Mouse (Mus musculus): ENCODE data around the gene Polr3c. TPM values are rescaled to one million over a fixed set of nuclear protein-coding genes. Genes with fewer than 3 reads are reported as not detected.
A peak's percentile ranks its signal among the peaks of the same experiment; 100 is the strongest.

Gene Polr3c
- polyA plus RNA-seq, 2 experiments = 26.3 to 40.5 TPM

DNA sequence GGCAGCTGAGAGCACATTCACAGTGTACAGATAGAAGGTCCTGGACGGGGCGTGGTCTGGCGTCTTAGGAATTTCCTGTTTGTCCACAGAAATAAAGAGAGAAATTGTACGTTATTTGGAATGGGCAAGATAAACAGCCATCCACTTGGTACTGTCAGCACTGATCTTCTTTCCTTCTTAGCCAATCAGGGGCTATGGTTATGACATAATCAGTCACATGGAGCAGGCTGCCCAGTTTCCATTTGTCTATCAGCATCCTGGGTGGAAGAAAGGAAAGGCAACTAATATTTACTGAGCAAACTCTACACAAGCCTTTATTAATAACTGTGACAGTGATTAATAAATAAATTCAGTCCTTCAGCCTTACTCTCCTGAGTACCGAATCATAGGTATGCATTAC lies 13.1 kb downstream of the Polr3c start:
- Histone ChIP-seq H3K9ac (ENCODE audit: low read depth, low read length, severe bottlenecking) (no peak overlapping the region), H3K9me3 (ENCODE audit: control insufficient read depth, low read length) (no peaks in the 10 kb centered on the region), H3K27ac (replicated peaks; ENCODE audit: low read depth, low read length) (no peak overlapping the region), H3K27me3 (ENCODE audit: control insufficient read depth, insufficient read depth, low read length) (no peaks in the 10 kb centered on the region), H3K4me3 (replicated peaks; ENCODE audit: low read length) (no peak overlapping the region), H3K4me1 (ENCODE audit: control insufficient read depth, insufficient read depth, low read length) (no peaks in the 10 kb centered on the region), H3K4me2 (replicated peaks; ENCODE audit: low read depth, low read length, severe bottlenecking) (no peak overlapping the region), H3K36me3 (ENCODE audit: control insufficient read depth, insufficient read depth, low read length) (peaks cover 77% of the 10 kb centered on the region)
- TF ChIP-seq POLR2A (IDR thresholded peaks at IDR 0.05; ENCODE audit: borderline replicate concordance, extremely low read depth, insufficient read depth, insufficient read length) = no peak
- 90% methylated on average over 5 of the region's 5 CpGs for WGBS
- DNase-seq (ENCODE audit: low spot score) (no peak), ATAC-seq (ENCODE audit: low FRiP score, low read depth) (no peak)

- 53% methylated on average over 2 of the region's 2 CpGs for WGBS
- DNase-seq (ENCODE audit: low spot score) = no peak
These were observed 18.8 kb downstream of the Polr3c start for GRCm38 (mm10) chr3:96708684-96709064.

DNA sequence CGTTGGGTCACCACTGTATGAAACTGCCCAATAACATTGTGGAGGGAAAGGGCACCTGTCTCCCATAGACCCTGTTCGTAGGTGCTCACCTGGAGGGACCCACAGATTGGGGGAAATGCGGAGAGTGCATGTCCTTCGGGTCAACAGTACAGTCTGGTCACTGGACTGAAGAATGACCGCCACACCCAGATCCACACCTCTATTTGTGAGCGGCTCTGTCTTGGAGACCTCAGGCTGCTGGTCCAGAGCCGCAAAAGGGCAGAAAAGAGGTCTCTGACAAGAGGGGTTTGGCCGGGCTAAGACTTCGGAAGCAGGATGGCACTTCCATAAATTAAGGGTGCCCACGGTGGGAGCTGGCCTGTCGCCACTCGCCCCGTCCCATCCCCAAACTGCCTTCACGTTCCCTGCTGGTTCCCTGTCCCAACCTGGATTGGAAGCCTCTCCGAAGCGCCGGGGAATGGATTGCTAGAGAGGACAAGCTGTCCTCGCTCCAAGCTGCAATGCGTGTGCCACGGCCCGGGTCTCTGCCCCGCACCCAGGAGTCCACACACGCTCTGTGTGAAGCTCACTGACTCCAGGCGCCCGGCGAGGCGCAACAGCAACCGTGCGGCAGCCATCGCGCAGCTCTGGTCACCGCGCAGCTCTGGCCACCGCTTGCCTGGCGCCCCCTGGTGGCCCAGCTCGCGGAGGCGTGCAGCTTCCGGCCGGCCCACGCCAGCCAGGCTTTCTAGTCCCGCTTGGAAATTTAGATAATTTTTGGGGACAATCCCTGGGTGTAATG lies 19.3 kb downstream of the Polr3c start, which contains the start of gene Nudt17:
Gene Nudt17, minus strand, starts transcription at position 660 of the 781 bp plus-strand sequence.
- Histone ChIP-seq H3K9me3 (ENCODE audit: control insufficient read depth, low read length) (no peaks in the 10 kb centered on the region), H3K4me3 (replicated peaks; ENCODE audit: low read length) (peak within 1 kb of the TSS; percentile 51), H3K4me1 (ENCODE audit: control insufficient read depth, insufficient read depth, low read length) (no peaks in the 10 kb centered on the region; the same call in 1 of the 2 replicates), H3K9ac (ENCODE audit: low read depth, low read length, severe bottlenecking) (peak within 1 kb of the TSS; percentile 72), H3K27ac (replicated peaks; ENCODE audit: low read depth, low read length) (no peak within 1 kb of the TSS), H3K36me3 (ENCODE audit: control insufficient read depth, insufficient read depth, low read length) (peaks cover 56% of the 10 kb centered on the region), H3K4me2 (replicated peaks; ENCODE audit: low read depth, low read length, severe bottlenecking) (peak within 1 kb of the TSS; percentile 95), H3K27me3 (ENCODE audit: control insufficient read depth, insufficient read depth, low read length) (no peaks in the 10 kb centered on the region)
- ATAC-seq (ENCODE audit: low FRiP score, low read depth) = peak; percentile 89
- 5% methylated on average over 40 of the region's 42 CpGs for WGBS
- peak; percentile 81 for DNase-seq (ENCODE audit: low spot score)
- TF ChIP-seq POLR2A (IDR thresholded peaks at IDR 0.05; ENCODE audit: borderline replicate concordance, extremely low read depth, insufficient read depth, insufficient read length) = 0 out of 2 replicates have a peak, but pooled peaks have one; percentile 29

More at GRCm38 (mm10) chr3:96708684-96709064, 18.8 kb downstream of the Polr3c start:
- H3K27me3 ChIP-seq (ENCODE audit: control insufficient read depth, insufficient read depth, low read length) = no peaks in the 10 kb centered on the region
- H3K4me1 ChIP-seq (ENCODE audit: control insufficient read depth, insufficient read depth, low read length) = no peaks in the 10 kb centered on the region; the same call in 1 of the 2 replicates
- H3K27ac ChIP-seq (replicated peaks; ENCODE audit: low read depth, low read length) = no peak overlapping the region
- no peaks in the 10 kb centered on the region for H3K9me3 ChIP-seq (ENCODE audit: control insufficient read depth, low read length)
- H3K36me3 ChIP-seq (ENCODE audit: control insufficient read depth, insufficient read depth, low read length) = peaks cover 56% of the 10 kb centered on the region
- peak; percentile 8; the same call in 1 of the 2 replicates for ATAC-seq (ENCODE audit: low FRiP score, low read depth)
- H3K4me2 ChIP-seq (replicated peaks; ENCODE audit: low read depth, low read length, severe bottlenecking) = 0 out of 2 replicates have a peak overlapping the region, but pooled peaks have one; percentile 95
- no peak overlapping the region for H3K9ac ChIP-seq (ENCODE audit: low read depth, low read length, severe bottlenecking)
- no peak for TF ChIP-seq POLR2A (IDR thresholded peaks at IDR 0.05; ENCODE audit: borderline replicate concordance, extremely low read depth, insufficient read depth, insufficient read length)
- no peak overlapping the region for H3K4me3 ChIP-seq (replicated peaks; ENCODE audit: low read length)

DNA sequence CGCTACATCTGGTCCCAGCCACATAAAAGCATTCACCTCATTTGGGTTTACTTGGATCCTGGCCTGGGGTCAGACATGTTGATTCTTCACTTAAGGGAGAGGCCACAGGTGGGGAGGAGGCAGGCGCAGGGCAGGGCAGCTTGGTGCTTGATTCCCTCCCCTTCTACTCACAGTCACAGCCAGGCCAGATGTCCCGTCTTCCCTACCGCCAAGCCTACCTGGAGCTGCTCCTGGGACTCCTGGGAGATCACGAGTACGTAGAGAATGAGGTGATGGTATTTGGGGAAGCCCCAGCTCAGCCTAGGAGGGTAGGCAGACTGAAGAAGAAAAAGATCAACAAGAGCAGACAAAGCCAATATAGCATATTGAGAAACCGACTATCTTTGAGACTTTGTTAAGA lies 20.4 kb downstream of the Polr3c start:
- ATAC-seq (ENCODE audit: low FRiP score, low read depth) (no peak), DNase-seq (ENCODE audit: low spot score) (no peak)
- H3K9me3 ChIP-seq (ENCODE audit: control insufficient read depth, low read length) = no peaks in the 10 kb centered on the region
- H3K4me1 ChIP-seq (ENCODE audit: control insufficient read depth, insufficient read depth, low read length) = no peaks in the 10 kb centered on the region; the same call in 1 of the 2 replicates
- H3K4me2 ChIP-seq (replicated peaks; ENCODE audit: low read depth, low read length, severe bottlenecking) = no peak overlapping the region
- H3K27ac ChIP-seq (replicated peaks; ENCODE audit: low read depth, low read length) = no peak overlapping the region
- H3K36me3 ChIP-seq (ENCODE audit: control insufficient read depth, insufficient read depth, low read length) = peaks cover 56% of the 10 kb centered on the region
- no peak for TF ChIP-seq POLR2A (IDR thresholded peaks at IDR 0.05; ENCODE audit: borderline replicate concordance, extremely low read depth, insufficient read depth, insufficient read length)
- H3K4me3 ChIP-seq (replicated peaks; ENCODE audit: low read length) = no peak overlapping the region
- no peaks in the 10 kb centered on the region for H3K27me3 ChIP-seq (ENCODE audit: control insufficient read depth, insufficient read depth, low read length)
- H3K9ac ChIP-seq (ENCODE audit: low read depth, low read length, severe bottlenecking) = no peak overlapping the region
- WGBS = 60% methylated on average over 7 of the region's 7 CpGs

DNA sequence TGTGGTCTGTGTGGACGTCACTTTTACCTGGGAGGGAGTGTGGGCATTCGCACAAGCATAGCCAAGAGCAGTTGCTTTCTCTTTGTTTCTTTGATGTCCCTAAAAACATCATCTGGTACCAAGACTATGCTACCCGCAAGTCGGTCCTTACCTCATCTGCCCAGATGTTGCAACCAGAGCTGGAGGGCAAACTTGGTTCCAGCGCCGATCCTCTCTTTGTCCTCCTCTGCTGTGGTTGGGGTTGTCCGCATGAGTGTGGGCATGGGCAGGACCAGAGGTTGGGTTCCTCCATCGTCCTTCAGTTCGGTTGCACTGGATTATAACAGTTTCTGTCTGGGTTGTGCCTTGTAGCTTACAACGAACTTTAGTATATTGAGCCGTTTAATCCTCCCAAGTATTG lies 21.2 kb downstream of the Polr3c start:
- Histone ChIP-seq H3K4me1 (ENCODE audit: control insufficient read depth, insufficient read depth, low read length) (no peaks in the 10 kb centered on the region; the same call in 1 of the 2 replicates), H3K9me3 (ENCODE audit: control insufficient read depth, low read length) (no peaks in the 10 kb centered on the region), H3K27me3 (ENCODE audit: control insufficient read depth, insufficient read depth, low read length) (no peaks in the 10 kb centered on the region), H3K9ac (ENCODE audit: low read depth, low read length, severe bottlenecking) (no peak overlapping the region), H3K4me2 (replicated peaks; ENCODE audit: low read depth, low read length, severe bottlenecking) (no peak overlapping the region), H3K4me3 (replicated peaks; ENCODE audit: low read length) (no peak overlapping the region), H3K36me3 (ENCODE audit: control insufficient read depth, insufficient read depth, low read length) (peaks cover 56% of the 10 kb centered on the region), H3K27ac (replicated peaks; ENCODE audit: low read depth, low read length) (no peak overlapping the region)
- no peak for ATAC-seq (ENCODE audit: low FRiP score, low read depth)
- no peak for DNase-seq (ENCODE audit: low spot score)
- WGBS = 90% methylated on average over 11 of the region's 11 CpGs
- TF ChIP-seq POLR2A (IDR thresholded peaks at IDR 0.05; ENCODE audit: borderline replicate concordance, extremely low read depth, insufficient read depth, insufficient read length) = no peak
